Mouse (Mus musculus) myocyte (in vitro differentiated cells): ENCODE measurements around the gene Aim2.
"Not testable (repeated sequence)": the region's sequence is repeated elsewhere in the genome, so short reads cannot be mapped to it uniquely, and the experiment has no call there.

Experiments used
- MAX ChIP-seq: IDR thresholded peaks from one replicate; pipeline ENCODE4 v1.6.1; 2011; ENCODE audit warnings: low read depth, mild to moderate bottlenecking, control low read depth
- POLR2A ChIP-seq: IDR thresholded peaks from one replicate; pipeline ENCODE4 v1.6.1; 2011; ENCODE audit warnings: low read depth, mild to moderate bottlenecking, control low read depth, moderate library complexity; ENCODE audit not compliant: insufficient read length
- POLR2AphosphoS2 ChIP-seq: IDR thresholded peaks from one replicate; pipeline ENCODE4 v1.6.1; 2011; ENCODE audit warnings: low read depth, control low read depth; ENCODE audit not compliant: insufficient read length
- REST ChIP-seq: IDR thresholded peaks from one replicate; pipeline ENCODE4 v1.6.1; 2011; ENCODE audit warnings: mild to moderate bottlenecking, control low read depth, moderate library complexity; ENCODE audit not compliant: insufficient read depth, insufficient read length

- not testable (repeated sequence) for TF ChIP-seq POLR2AphosphoS2, MAX, REST, POLR2A
Measured at GRCm38 (mm10) chr1:173481182-173481574, 130.5 kb downstream of the Aim2 start.
